Mouse (Mus musculus): ENCODE measurements around the gene Vmn2r29. TPM values are rescaled to one million over a fixed set of nuclear protein-coding genes. Genes with fewer than 3 reads are reported as not detected.
A peak's percentile ranks its signal among the peaks of the same experiment; 100 is the strongest.
"Not testable (repeated sequence)": the region's sequence is repeated elsewhere in the genome, so short reads cannot be mapped to it uniquely, and the experiment has no call there.

Gene Vmn2r29
- polyA plus RNA-seq (2015; fragmentation: Nextera tagmentation; extraction: Ambion mirVana), result 1.1 TPM in 2 replicates

DNA sequence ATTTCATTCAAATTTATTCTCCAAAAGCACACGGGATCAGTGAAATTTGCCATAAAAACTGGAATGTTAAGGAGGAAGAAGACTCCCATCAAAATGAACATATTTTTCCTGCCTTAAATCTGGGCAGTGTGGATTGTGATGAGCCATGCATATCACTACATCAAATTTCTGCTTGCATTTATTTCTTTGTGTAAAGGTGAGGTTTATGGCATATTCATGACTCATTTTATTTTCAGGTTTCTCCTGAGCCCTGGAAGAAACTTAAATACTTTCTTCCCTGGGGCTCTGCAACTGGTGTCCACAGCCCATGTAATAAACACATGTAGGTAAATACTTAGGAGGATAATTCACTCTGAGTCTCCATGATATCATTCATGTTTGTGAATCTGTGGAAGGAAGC, at the start of gene Vmn2r29:
TSS of gene Vmn2r29 (minus strand) at position 101 of the 400 bp plus-strand sequence.
- H3K9ac ChIP-seq; H3K27me3 ChIP-seq; H3K27ac ChIP-seq; H3K36me3 ChIP-seq; H3K4me1 ChIP-seq (replicated peaks); H3K9me3 ChIP-seq; ATAC-seq (ENCODE audit: low FRiP score); H3K4me2 ChIP-seq; H3K4me3 ChIP-seq: not testable (repeated sequence)
- no CpG with 5 or more reads among the region's 1 CpGs for WGBS

DNA sequence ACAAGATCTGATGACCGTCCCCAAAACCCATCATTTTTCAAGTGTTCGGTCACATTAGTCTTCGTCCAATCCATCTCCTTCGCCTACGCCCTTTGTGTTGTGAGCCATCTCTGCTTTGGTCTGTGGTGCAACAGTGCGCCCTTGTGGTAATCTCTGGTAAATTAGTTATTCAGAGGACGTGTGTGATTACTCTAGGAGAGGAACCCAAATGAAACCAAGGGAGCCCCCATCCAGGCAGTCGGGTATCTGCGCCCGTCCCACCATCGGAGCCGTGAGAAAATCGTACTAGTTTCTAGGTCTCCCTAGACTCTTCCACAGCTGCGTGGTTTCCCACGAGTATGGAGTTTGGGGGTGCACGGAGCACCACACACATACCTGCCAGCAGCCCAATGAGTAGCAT, 48.5 kb upstream of the Vmn2r29 start:
- no peak for ATAC-seq (ENCODE audit: low FRiP score)
- Histone ChIP-seq H3K9ac (no peak overlapping the region), H3K27ac (no peak overlapping the region), H3K4me2 (no peak overlapping the region), H3K4me3 (no peak overlapping the region), H3K4me1 (replicated peaks) (peaks cover 6% of the 10 kb centered on the region; the same call in 1 of the 2 replicates), H3K36me3 (peaks cover 53% of the 10 kb centered on the region), H3K27me3 (no peaks in the 10 kb centered on the region), H3K9me3 (no peaks in the 10 kb centered on the region)
- WGBS, result 78% methylated on average over 16 of the region's 16 CpGs

DNA sequence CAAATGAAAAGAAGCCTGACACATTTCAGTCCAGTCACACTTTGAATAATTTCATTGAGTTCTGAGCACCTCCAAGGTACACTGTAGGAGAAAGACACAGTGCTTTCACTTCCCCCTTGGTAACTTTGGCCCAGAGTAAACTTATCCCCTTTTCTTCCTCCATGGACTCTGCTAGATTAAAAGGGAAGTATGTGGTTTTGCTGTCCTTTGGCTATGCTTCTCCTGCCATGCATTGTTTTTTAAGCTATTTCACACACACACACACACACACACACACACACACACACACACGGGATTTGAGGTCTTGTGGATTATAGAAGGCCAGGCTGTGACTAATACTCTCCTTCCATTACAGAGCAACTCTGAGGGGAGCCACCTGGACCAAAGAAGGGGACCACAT, 34.3 kb upstream of the Vmn2r29 start:
- ATAC-seq (ENCODE audit: low FRiP score), result no peak
- WGBS, result 71% methylated on average over 1 of the region's 1 CpGs
- H3K27ac ChIP-seq, result no peak overlapping the region

DNA sequence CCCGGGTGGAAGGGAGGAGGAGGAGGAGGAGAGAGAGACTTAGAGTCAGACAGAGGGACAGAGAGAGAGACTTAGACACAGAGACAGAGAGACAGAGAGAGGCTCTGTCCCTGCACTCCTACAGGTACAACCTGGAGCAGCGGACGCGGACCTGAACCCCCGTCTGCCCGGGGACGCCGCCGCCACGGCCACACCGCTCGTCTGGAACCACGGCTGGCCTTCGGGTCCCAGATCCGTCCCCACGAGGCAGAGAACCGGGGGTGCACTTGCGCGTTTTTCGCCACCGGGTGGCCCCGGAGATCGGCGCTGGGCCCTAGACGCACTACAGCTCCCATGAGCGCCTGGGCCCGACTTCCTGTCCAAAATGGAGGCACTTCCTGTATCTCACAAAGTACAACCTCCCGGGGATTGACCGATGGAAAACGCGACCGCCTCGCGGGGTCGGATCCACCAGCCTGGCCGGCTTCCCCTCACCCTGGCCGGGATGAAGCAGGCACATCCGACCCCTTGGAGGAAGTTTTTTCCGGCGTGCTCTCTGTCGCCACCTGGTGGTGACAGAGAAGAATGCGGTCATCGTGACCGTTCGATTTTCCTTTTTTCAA, 30.9 kb upstream of the Vmn2r29 start, which contains the start of gene Gm45844:
TSS of gene Gm45844 (minus strand) at position 324 of the 602 bp plus-strand sequence.
- Histone ChIP-seq H3K9ac (peak within 1 kb of the TSS; percentile 16), H3K4me3 (peak within 1 kb of the TSS; percentile 35), H3K4me2 (peak within 1 kb of the TSS; percentile 34), H3K36me3 (peaks cover 12% of the 10 kb centered on the region), H3K27ac (peak within 1 kb of the TSS; percentile 52)
- H3K27me3 ChIP-seq; H3K9me3 ChIP-seq; H3K4me1 ChIP-seq (replicated peaks): not testable (repeated sequence)
- WGBS, result 42% methylated on average over 45 of the region's 45 CpGs
- peak; percentile 99 for ATAC-seq (ENCODE audit: low FRiP score)

More for the DNA sequence above, 34.3 kb upstream of the Vmn2r29 start:
- Histone ChIP-seq H3K9me3 (peaks cover 4% of the 10 kb centered on the region), H3K4me1 (replicated peaks) (no peaks in the 10 kb centered on the region), H3K9ac (no peak overlapping the region), H3K36me3 (peaks cover 34% of the 10 kb centered on the region), H3K27me3 (no peaks in the 10 kb centered on the region), H3K4me3 (no peak overlapping the region), H3K4me2 (no peak overlapping the region)

DNA sequence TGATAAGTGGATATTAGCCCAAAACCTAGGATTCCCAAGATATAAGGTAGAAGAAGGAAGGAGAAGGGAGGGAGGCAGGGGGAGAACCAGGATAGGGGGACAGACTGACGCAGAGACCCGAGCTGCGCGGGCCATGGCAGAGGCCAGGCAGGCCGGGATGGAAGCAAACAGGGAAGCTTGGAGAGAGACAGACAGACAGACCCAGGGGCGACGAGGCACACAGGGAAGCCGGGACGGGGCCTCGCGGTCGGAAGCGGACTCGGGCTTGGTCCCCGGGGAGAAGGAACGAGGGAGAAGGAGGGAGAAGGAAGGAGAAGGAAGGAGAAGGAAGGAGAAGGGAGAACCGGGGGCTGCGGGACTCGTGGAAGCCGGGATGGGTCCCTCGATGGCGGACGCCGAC, 30.4 kb upstream of the Vmn2r29 start:
- H3K36me3 ChIP-seq; H3K27me3 ChIP-seq; H3K9me3 ChIP-seq; H3K4me1 ChIP-seq (replicated peaks): not testable (repeated sequence)
- peak overlapping the region; percentile 35 for H3K4me3 ChIP-seq
- H3K4me2 ChIP-seq, result peak overlapping the region; percentile 34
- peak; percentile 78 for ATAC-seq (ENCODE audit: low FRiP score)
- WGBS, result 43% methylated on average over 24 of the region's 24 CpGs
- H3K27ac ChIP-seq, result peak overlapping the region; percentile 52
- peak overlapping the region; percentile 16 for H3K9ac ChIP-seq

DNA sequence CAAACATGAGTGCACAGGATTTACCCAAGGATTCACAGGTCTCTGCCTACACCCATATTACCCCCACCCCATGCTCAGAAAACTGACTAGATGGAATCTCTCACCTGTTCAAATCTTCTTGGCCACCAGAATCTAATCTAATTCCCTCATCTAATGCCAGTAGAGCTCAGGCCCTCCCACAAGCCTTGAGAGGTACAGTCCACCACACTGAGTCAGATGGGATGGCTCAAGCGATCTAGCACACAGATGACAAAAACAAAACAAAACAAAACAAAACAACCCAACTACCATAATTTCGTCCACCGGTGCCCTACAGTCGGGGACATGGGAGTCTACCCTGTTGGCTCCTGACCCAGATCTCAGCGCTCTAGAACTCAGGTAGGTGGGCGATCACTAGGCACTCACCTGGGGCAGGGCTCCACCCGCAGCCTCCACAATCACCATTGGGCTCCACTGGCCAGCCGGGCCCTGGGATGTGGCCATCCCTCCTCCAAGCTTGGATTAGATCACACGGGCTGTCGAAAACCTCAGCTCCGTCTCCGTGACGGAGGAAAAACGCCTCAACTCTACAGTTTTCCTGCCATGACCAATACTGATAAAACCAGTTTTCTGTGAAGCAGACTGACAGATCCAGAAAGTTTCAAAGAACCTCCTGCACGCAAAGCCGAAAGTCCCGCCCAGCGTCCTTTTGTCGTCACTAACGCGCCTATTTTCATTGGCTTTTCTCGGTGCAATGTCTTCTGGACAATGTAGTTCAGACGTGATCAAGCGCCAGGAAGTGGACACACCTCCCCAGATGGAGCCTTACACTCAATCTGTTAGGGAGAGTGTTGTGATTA, 37.6 kb downstream of the Vmn2r29 start, which contains the start of gene Zfp772:
TSS of gene Zfp772 (minus strand) at position 686 of the 839 bp plus-strand sequence.
- Histone ChIP-seq H3K9ac (peak within 1 kb of the TSS; percentile 70), H3K4me2 (peak within 1 kb of the TSS; percentile 63), H3K4me3 (peak within 1 kb of the TSS; percentile 53), H3K36me3 (peaks cover 18% of the 10 kb centered on the region)
- WGBS, result 1% methylated on average over 24 of the region's 24 CpGs
- ATAC-seq (ENCODE audit: low FRiP score), result peak; percentile 59; the same call in 1 of the 2 replicates
- not testable (repeated sequence) for H3K27me3 ChIP-seq; H3K9me3 ChIP-seq; H3K27ac ChIP-seq; H3K4me1 ChIP-seq (replicated peaks)

DNA sequence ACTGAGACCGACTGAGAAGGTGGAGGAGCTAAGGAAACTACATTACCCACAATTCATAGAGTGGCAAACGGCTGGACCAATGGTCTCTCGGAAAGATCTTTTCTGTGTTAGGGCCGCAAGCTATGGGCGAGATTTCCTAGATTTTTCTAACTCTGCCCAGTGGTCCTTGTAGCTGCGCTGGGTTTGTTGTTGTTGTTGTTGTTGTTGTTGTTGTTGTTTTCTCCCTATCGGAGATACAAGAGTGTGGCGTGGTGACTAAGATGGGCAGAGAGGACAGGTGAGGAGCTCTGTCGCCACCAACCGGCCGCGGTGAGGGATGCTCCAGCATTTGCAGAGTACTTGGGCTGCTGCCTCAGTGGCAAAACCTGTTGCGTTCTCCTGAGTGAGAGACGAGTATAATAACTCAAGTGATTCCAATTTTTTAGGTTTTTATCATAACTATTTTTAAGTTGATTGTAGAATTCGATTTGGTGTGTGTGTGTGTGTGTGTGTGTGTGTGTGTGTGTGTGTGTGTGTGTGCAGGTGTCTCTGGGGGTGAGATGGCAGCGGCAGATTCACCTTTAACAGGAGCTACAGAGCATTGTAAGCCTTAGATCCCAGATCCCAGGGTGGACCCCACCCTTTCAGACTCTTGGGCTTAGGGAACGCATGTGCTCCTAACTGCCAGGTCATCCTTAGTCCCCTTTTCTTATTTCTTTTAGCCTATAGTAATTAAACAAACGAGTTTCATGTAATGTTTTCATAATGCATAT, 58.8 kb downstream of the Vmn2r29 start:
- Histone ChIP-seq H3K4me1 (replicated peaks) (0 out of 2 replicates have a peak, but pooled peaks cover 4% of the 10 kb centered on the region), H3K9me3 (no peaks in the 10 kb centered on the region), H3K27ac (no peak overlapping the region), H3K27me3 (no peaks in the 10 kb centered on the region), H3K36me3 (peaks cover 7% of the 10 kb centered on the region), H3K9ac (peak overlapping the region; percentile 46; the same call in 1 of the 2 replicates), H3K4me3 (peak overlapping the region; percentile 52), H3K4me2 (peak overlapping the region; percentile 50)
- ATAC-seq (ENCODE audit: low FRiP score), result peak; percentile 98
- WGBS, result 11% methylated on average over 18 of the region's 18 CpGs

DNA sequence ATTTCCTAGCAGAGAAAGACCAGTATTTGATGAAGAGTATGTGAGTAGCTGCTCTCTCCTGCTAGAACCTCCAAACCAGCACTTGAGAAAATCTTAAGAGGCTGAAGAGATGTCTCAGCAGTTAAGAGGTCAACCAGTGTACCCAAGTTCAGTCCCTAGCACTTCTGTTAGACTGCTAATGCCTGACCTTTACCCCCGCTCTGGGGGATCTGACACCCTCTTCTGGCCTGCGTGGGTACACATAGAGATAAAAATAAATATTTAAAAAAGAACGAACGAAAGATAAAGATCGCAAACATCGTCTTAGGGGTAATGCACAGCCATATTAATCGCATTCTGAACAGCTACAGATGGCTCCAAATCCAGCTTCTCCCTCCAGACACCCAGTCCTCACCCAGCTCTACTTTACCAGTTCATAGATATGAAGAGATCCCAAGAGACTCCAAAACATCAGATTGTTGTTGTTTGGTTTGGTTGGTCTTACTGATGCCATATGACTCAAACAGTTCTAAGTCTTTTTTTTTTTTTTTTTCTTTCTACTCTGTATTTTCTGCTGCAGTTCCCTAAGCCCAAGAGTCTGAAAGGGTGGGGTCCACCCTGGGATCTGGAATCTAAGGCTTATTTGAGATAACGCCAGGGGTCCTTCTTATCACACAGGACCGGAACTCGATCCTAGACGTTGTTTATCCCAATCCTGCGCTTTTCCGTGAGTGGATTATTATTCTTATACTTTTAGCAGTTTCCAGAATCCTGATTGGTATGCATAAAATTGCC, 59.5 kb downstream of the Vmn2r29 start:
- Histone ChIP-seq H3K27me3 (no peaks in the 10 kb centered on the region), H3K36me3 (peaks cover 15% of the 10 kb centered on the region), H3K4me2 (peak overlapping the region; percentile 50), H3K4me1 (replicated peaks) (0 out of 2 replicates have a peak, but pooled peaks cover 4% of the 10 kb centered on the region), H3K9ac (0 out of 2 replicates have a peak overlapping the region, but pooled peaks have one; percentile 46), H3K9me3 (no peaks in the 10 kb centered on the region), H3K4me3 (peak overlapping the region; percentile 52), H3K27ac (no peak overlapping the region)
- 37% methylated on average over 13 of the region's 13 CpGs for WGBS
- peak; percentile 86 for ATAC-seq (ENCODE audit: low FRiP score)

DNA sequence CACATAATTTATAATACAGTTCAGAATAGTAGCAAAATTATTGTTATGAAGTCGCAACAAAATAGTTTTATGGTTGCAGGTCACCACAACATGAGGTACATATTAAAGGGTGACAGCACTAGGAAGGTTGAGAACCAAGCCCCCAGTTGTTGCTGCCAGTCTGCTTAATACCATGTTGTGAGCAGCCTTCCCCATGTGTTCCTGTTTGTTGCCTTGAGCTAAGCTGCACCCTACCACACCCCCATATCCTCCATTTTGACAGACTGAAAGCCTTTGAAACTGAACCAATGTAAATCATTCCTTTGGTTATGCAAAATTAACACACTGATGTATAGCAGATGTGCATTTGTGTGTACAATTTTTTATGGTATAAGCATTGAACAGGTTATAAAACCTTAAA, 61.2 kb downstream of the Vmn2r29 start:
- Histone ChIP-seq H3K4me3 (no peak overlapping the region), H3K36me3 (peaks cover 32% of the 10 kb centered on the region), H3K9me3 (no peaks in the 10 kb centered on the region), H3K27ac (no peak overlapping the region), H3K27me3 (no peaks in the 10 kb centered on the region), H3K4me1 (replicated peaks) (0 out of 2 replicates have a peak, but pooled peaks cover 4% of the 10 kb centered on the region), H3K4me2 (no peak overlapping the region), H3K9ac (no peak overlapping the region)
- 94% methylated on average over 1 of the region's 1 CpGs for WGBS
- no peak for ATAC-seq (ENCODE audit: low FRiP score)

Measured in hindbrain, embryonic 13.5 days (tissue).